Mouse (Mus musculus) CH12.LX (cell line): ENCODE measurements around the gene Primpol. TPM values are rescaled to one million over a fixed set of nuclear protein-coding genes. Genes with fewer than 3 reads are reported as not detected.

ENCODE experiments used
- DNase-seq: peaks from one replicate; pipeline ENCODE4 v3.0.0-alpha.2; 2013; ENCODE audit errors: extremely low read depth
- H3K27ac ChIP-seq: 2 replicates; pipeline ENCODE4 v1.5.1; 2012; ENCODE audit warnings: low read depth, mild to moderate bottlenecking, control low read depth, moderate library complexity; ENCODE audit not compliant: insufficient read depth
- H3K27me3 ChIP-seq: replicated peaks from 2 replicates; pipeline ENCODE3; 2012; ENCODE audit warnings: inconsistent platforms
- H3K36me3 ChIP-seq, 2 experiments: replicated peaks in 1 of 2; 2 replicates each; pipeline versions ENCODE3 to v1.6.1; 2012; ENCODE audit warnings: inconsistent platforms in 1 of 2, low read length in 1 of 2, mild to moderate bottlenecking in 1 of 2, mixed read lengths in 1 of 2, moderate library complexity in 1 of 2; ENCODE audit not compliant: control insufficient read depth in 1 of 2, insufficient read depth in 1 of 2
- H3K4me1 ChIP-seq, 2 experiments: 2 replicates each; pipeline ENCODE4 v1.6.1; 2012; ENCODE audit warnings: inconsistent platforms in 1 of 2, moderate library complexity in 1 of 2; ENCODE audit not compliant: insufficient read depth in 2 of 2, control insufficient read depth in 1 of 2
- H3K4me2 ChIP-seq: 2 replicates; pipeline ENCODE4 v1.6.1; 2012; ENCODE audit warnings: low read depth, mild to moderate bottlenecking, control low read depth; ENCODE audit not compliant: poor library complexity, insufficient read depth, severe bottlenecking
- H3K4me3 ChIP-seq, 3 experiments: fragments of 150-350 bp in 1 of 3; sonication (generic) in 1 of 3; replicated peaks in 1 of 3; 2 replicates each; pipeline versions ENCODE3 to v1.5.1; 2011 to 2012; ENCODE audit warnings: low read depth in 2 of 3, low read length in 2 of 3, mild to moderate bottlenecking in 2 of 3, moderate library complexity in 2 of 3, control low read depth in 1 of 3, improper control_type of control experiment in 1 of 3, inconsistent platforms in 1 of 3, mixed read lengths in 1 of 3; ENCODE audit not compliant: poor library complexity in 1 of 3
- H3K79me2 ChIP-seq: replicated peaks from 2 replicates; pipeline ENCODE4 v1.6.1; 2012; ENCODE audit warnings: mild to moderate bottlenecking, moderate library complexity; ENCODE audit not compliant: control insufficient read depth, poor library complexity, insufficient read depth, severe bottlenecking; ENCODE audit errors: extremely low read depth
- H3K9ac ChIP-seq: 2 replicates; pipeline ENCODE4 v1.6.1; 2012; ENCODE audit warnings: low read depth, mild to moderate bottlenecking, control low read depth, moderate library complexity; ENCODE audit not compliant: insufficient read depth
- H3K9me3 ChIP-seq: replicated peaks from 2 replicates; pipeline ENCODE3; 2012; ENCODE audit warnings: low read length, inconsistent platforms, mixed read lengths
- BHLHE40 ChIP-seq: IDR thresholded peaks from 2 replicates; pipeline ENCODE4 v1.6.1; 2011; ENCODE audit warnings: mild to moderate bottlenecking, low read depth, low read length, improper control_type of control experiment
- CTCF ChIP-seq, 2 experiments: IDR thresholded peaks in 1 of 2; conservative IDR thresholded peaks in 1 of 2; 2 replicates each; pipeline ENCODE4 v1.5.1; 2011 to 2012; ENCODE audit warnings: low read depth in 2 of 2, low read length in 2 of 2, improper control_type of control experiment in 1 of 2, inconsistent platforms in 1 of 2, mild to moderate bottlenecking in 1 of 2, moderate library complexity in 1 of 2
- ELF1 ChIP-seq: IDR thresholded peaks from 2 replicates; pipeline ENCODE4 v1.6.1; 2014; ENCODE audit warnings: low read depth, mild to moderate bottlenecking, inconsistent platforms, low read length, improper control_type of control experiment
- GABPA ChIP-seq: IDR thresholded peaks from 2 replicates; pipeline ENCODE4 v1.6.1; 2012; ENCODE audit warnings: low read depth, low read length, improper control_type of control experiment, inconsistent platforms; ENCODE audit not compliant: insufficient replicate concordance
- HCFC1 ChIP-seq: IDR thresholded peaks from 2 replicates; pipeline ENCODE4 v1.6.1; 2012; ENCODE audit warnings: low read depth, mild to moderate bottlenecking, inconsistent platforms, low read length, improper control_type of control experiment
- IRF4 ChIP-seq: IDR thresholded peaks from 2 replicates; pipeline ENCODE4 v1.6.1; 2014; ENCODE audit warnings: low read depth, mild to moderate bottlenecking, inconsistent platforms, low read length, improper control_type of control experiment
- JUND ChIP-seq: conservative IDR thresholded peaks from 2 replicates; pipeline ENCODE4 v1.6.1; 2011; ENCODE audit warnings: low read depth, low read length, improper control_type of control experiment
- KAT2A ChIP-seq: IDR thresholded peaks from 2 replicates; pipeline ENCODE4 v1.6.1; 2012; ENCODE audit warnings: low read length, improper control_type of control experiment, inconsistent platforms; ENCODE audit not compliant: insufficient replicate concordance
- MAZ ChIP-seq: IDR thresholded peaks from 2 replicates; pipeline ENCODE4 v1.6.1; 2012; ENCODE audit warnings: low read depth, mild to moderate bottlenecking, inconsistent platforms, low read length, improper control_type of control experiment, moderate library complexity
- POLR2AphosphoS2 ChIP-seq: IDR thresholded peaks from 2 replicates; pipeline ENCODE4 v1.6.1; 2011; ENCODE audit warnings: low read depth, low read length, improper control_type of control experiment
- RAD21 ChIP-seq: IDR thresholded peaks from 2 replicates; pipeline ENCODE4 v1.6.1; 2011; ENCODE audit warnings: low read depth, mild to moderate bottlenecking, low read length, improper control_type of control experiment, moderate library complexity
- RCOR1 ChIP-seq: conservative IDR thresholded peaks from 2 replicates; pipeline ENCODE4 v1.6.1; 2012; ENCODE audit warnings: low read depth, mild to moderate bottlenecking, inconsistent platforms, low read length, improper control_type of control experiment
- SMC3 ChIP-seq: IDR thresholded peaks from 2 replicates; pipeline ENCODE4 v1.6.1; 2011; ENCODE audit warnings: low read depth, low read length, improper control_type of control experiment
- TBP ChIP-seq: conservative IDR thresholded peaks from 2 replicates; pipeline ENCODE4 v1.6.1; 2011; ENCODE audit warnings: low read depth, low read length, improper control_type of control experiment
- ZKSCAN1 ChIP-seq: IDR thresholded peaks from 2 replicates; pipeline ENCODE4 v1.6.1; 2012; ENCODE audit warnings: low read depth, inconsistent platforms, low read length, improper control_type of control experiment, borderline replicate concordance
- ZMIZ1 ChIP-seq: IDR thresholded peaks from 2 replicates; pipeline ENCODE4 v1.6.1; 2012; ENCODE audit warnings: low read depth, mild to moderate bottlenecking, inconsistent platforms, low read length, improper control_type of control experiment
- ZNF384 ChIP-seq: IDR thresholded peaks from 2 replicates; pipeline ENCODE4 v1.6.1; 2012; ENCODE audit warnings: low read depth, low read length, improper control_type of control experiment, inconsistent platforms
- dilution Hi-C: fragments of 300-500 bp; cut with MboI; formaldehyde crosslinking; loops from 2 replicates; pipeline ENCODE4 v1.14.3; 2020; ENCODE audit warnings: low sequenced_read_pairs; ENCODE audit not compliant: extremely low pct_unique_long_range_greater_than_20kb, extremely low pct_ligation_motif_present
- in situ Hi-C: fragments of 300-500 bp; cut with MboI; formaldehyde crosslinking; loops from 3 replicates; pipeline ENCODE4 v1.14.3; 2019; ENCODE audit warnings: low sequenced_read_pairs, low pct_ligation_motif_present, low pct_unique_long_range_greater_than_20kb, mixed read lengths
- polyA plus RNA-seq: library from polyadenylated mRNA; unstranded; fragments of >175 nt; gene quantifications from 2 replicates; pipeline ENCODE4 v1.2.1, GENCODE M21; 2012; ENCODE audit warnings: low read depth; ENCODE audit not compliant: insufficient read length
- total RNA-seq, 2 experiments: library from RNA; depleted of rRNA; stranded (reverse); fragments of 300-350 nt in 1 of 2; fragments of >200 nt in 1 of 2; gene quantifications; 2 replicates each; pipeline ENCODE4 v1.2.3; 2012 to 2014

Gene Primpol
- total and polyA plus RNA-seq, 3 experiments: 12.4 to 17.8 (median 15.3) TPM

DNA sequence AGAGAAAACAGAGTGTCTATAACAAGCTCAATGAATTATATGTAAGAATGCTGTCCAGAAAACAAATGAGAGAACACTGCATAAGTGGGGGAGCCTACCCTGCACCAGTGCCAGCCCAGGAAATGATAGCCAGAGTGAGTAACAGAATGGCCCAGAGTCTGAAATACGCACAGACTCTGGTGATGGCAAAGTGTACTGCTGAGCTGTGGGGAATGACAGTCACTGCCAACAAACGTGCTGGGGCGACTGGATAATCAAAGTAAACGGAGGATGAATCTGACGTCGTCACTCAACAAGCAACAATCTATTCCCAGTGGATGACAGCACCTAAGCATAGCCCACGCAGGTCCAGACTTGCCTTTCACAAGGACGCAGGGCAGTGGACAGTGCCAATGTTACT lies 23.9 kb downstream of the Primpol start:
- TF ChIP-seq IRF4: no peak
- no peak for TF ChIP-seq ELF1
- TF ChIP-seq POLR2AphosphoS2: no peak
- TF ChIP-seq MAZ: no peak
- TF ChIP-seq JUND: no peak
- TF ChIP-seq TBP: no peak
- TF ChIP-seq ZKSCAN1: no peak
- TF ChIP-seq ZMIZ1: no peak
- TF ChIP-seq BHLHE40: no peak
- TF ChIP-seq ZNF384: no peak
- no peak for TF ChIP-seq GABPA
- no peak for TF ChIP-seq HCFC1
- TF ChIP-seq KAT2A: no peak
- no peak for TF ChIP-seq RCOR1
- no peak for TF ChIP-seq CTCF (conservative IDR thresholded peaks at IDR 0.05 in 1 of 2, IDR thresholded peaks at IDR 0.05 in 1 of 2; ENCODE audit: low read depth in 2 of 2, low read length in 2 of 2)
- no peak for TF ChIP-seq SMC3
- TF ChIP-seq RAD21: no peak
- TF ChIP-seq, all 38 proteins: peak for 0
- DNase-seq: no peak
- in situ Hi-C loops: no loop called here

GRCm38 (mm10) chr8:46588663-46589062 lies 28.3 kb downstream of the Primpol start:
- Histone ChIP-seq H3K4me1 (peaks cover 0 to 6% of the 10 kb centered on the region in 2 experiments; a peak in 1 of 4 replicates), H3K4me3 (no peak overlapping the region), H3K4me2 (no peak overlapping the region), H3K9me3 (no peaks in the 10 kb centered on the region), H3K9ac (no peak overlapping the region), H3K27me3 (no peaks in the 10 kb centered on the region)
- DNase-seq: no peak
- in situ Hi-C loops: no loop called here
- no peak for TF ChIP-seq JUND
- TF ChIP-seq, all 38 proteins: peak for 0
- dilution Hi-C loops: no loop called here
- Histone ChIP-seq H3K79me2 (no peaks in the 10 kb centered on the region), H3K27ac (no peak overlapping the region), H3K36me3 (peaks cover 23 to 50% of the 10 kb centered on the region in 2 experiments)

More for the DNA sequence above, 23.9 kb downstream of the Primpol start:
- Histone ChIP-seq H3K27me3 (no peaks in the 10 kb centered on the region), H3K9ac (no peak overlapping the region), H3K79me2 (no peaks in the 10 kb centered on the region), H3K36me3 (peaks cover 21 to 49% of the 10 kb centered on the region in 2 experiments), H3K9me3 (no peaks in the 10 kb centered on the region), H3K4me3 (no peak overlapping the region), H3K4me2 (no peak overlapping the region), H3K27ac (no peak overlapping the region), H3K4me1 (peaks cover 13 to 20% of the 10 kb centered on the region in 2 experiments)
- dilution Hi-C loops: no loop called here
